Mouse (Mus musculus) left cerebral cortex, adult 8-10 months (tissue): Measurements from ENCODE around the gene Nomo1. TPM values are rescaled to one million over a fixed set of nuclear protein-coding genes. Genes with fewer than 3 reads are reported as not detected.

ENCODE experiments used
- DNase-seq, 2 experiments: peaks; one replicate each; pipeline ENCODE4 v3.0.0; 2022; ENCODE audit warnings: low spot score in 2 of 2
- total RNA-seq, 4 experiments: library from RNA; stranded (reverse); gene quantifications; 2 replicates each; pipeline ENCODE4 v1.2.4; 2022

Nomo1 gene
- total RNA-seq, 4 experiments from 2014 or later = 100 to 108 (median 103) TPM

DNA sequence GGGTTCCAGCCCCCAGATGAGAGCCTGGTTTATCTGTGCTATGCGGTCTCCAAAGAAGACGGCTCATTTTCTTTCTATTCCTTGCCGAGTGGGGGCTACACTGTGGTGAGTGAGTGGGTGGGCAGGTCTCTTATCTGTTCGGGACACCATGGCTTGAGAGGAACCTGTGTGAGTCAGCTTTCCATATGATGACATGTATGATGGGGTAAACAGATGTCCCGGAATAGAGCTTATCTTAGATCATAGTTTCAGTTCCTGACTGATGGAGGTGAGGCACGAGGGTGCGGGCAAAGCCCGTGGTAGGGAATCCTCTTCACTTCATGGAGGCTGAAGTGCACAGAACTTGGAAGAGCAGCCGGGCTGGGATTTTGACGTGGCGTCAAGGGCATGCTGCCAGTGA lies 12.4 kb downstream of the Nomo1 start:
- no peak for DNase-seq

DNA sequence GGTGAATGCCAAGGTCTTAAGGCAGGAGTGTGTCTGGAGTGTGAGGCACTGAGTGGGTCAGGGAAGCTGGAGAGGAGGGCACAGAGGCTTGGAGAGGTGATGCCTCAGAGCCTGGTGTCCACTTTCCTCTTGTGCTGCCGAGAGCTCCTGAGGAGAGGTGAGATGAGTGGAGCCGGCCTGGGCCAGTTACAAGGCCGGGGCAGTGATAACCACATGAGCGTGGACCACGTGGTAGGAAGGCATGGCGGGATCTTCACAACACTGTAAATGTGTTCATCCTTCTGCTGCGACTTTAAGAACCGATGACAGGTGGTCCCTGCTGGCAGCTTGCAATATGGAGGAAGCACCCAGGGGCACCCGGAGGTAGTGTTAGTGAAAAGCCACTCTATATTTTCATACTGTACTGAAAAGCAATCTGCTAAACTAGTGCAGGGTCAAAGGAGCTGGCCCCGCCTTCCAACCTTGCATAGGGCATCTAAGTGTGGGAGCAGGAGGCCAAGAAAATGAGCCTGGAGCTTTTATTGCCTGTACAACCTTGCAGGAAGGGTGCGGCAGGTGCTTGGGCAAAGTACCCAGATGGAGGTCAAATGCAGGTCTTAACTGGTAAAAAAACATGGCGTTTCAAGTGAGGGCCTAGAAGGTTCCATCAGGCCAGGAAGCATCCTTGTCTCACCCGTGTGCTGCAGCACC lies 14.5 kb downstream of the Nomo1 start:
- DNase-seq = no peak

DNA sequence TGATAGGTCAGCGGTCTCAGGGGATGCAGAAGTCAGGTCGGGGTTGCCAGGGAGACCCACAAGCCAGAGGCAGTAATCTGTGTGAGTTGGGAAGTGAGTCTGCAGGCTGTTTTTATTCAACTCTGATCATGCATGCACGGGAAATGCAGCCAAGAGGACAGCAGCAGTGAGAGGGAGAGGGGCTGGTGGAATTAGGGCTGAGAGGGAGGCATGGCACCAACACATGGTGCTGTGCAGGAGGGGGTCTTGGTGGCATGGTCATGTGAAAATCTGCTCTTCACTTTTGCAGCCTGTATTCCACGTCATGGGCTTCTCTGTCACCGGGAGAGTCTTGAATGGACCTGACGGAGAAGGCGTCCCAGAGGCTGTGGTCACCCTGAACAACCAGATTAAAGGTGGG lies 16.5 kb downstream of the Nomo1 start:
- no peak for DNase-seq

DNA sequence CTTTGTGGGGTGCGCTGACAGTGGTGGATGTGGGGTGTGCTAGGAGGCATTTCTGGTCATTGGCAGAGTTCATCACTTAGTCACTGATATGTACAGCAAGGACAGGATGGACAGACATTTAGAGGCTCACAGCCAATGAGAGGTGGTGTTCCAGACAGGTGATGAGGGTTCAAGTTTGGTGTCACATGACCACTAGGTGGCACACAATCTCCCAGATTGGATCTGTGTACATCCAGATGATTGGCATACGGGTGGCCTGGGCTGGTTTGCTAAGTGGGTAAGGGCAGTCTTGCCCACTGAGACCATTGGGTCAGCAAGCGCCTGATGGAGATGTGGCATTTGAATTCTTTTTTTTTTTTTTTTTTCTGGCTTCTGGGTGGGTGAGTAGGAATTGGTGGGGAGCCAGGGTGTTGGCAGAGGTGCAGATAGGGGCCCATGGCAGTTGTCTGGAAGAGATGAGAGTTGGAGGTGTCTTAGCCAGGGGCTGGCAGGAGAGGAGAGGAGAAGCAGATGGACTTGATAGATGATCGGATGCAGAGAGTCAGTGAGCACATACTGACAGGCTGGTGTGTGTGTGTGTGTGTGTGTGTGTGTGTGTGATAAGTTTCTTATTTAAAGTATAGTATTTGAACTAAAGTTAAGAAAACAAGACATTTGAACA lies 18.8 kb downstream of the Nomo1 start:
- no peak for DNase-seq

- no peak for DNase-seq
Measured at GRCm38 (mm10) chr7:46053566-46053965, 20.1 kb downstream of the Nomo1 start.

GRCm38 (mm10) chr7:46058882-46059281 lies 25.4 kb downstream of the Nomo1 start:
- no peak for DNase-seq

- DNase-seq = no peak
Measured at GRCm38 (mm10) chr7:46060688-46061087, 27.2 kb downstream of the Nomo1 start.

DNA sequence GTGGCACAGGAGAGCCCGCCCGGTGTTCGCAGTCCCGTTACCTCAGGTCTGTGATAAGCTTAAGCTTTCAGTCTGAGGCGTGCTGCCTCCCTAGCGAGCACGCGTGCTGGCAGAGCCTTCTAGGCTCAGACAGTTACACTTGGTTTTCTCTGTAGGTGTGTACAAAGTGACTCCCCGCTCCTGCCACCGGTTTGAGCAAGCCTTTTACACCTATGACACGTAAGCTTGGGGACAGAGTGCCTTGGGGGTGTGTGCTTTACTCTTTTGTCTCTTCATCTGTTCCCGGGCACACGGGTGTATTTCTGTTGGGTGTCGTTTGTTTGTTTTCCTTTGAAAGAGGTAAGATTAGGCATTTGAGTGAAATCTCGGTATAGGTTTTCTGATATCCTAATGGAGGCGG lies 28.1 kb downstream of the Nomo1 start:
- DNase-seq = no peak

- no peak for DNase-seq
Measured at GRCm38 (mm10) chr7:46063296-46063695, 29.8 kb downstream of the Nomo1 start.

GRCm38 (mm10) chr7:46068831-46069230 lies 35.3 kb downstream of the Nomo1 start:
- DNase-seq = no peak

DNA sequence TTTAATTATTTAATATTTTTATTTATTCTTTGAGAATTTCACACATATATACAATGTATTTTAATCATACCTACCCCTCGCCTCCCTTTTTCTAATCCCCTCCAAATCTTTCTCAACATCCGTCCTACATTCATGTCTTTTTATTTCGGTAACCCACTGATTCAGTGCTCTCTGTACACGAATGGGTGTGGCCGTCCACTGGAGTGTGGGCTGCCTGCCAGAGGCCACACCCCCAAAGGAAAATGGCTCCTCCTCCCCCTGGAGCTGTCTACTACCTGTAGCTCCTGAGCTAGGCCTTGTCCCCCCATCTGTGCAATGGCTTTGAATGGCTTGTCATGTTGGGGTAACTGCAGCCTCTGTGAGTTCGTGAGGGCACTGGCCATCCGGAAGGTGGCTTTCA lies 43.3 kb downstream of the Nomo1 start:
- DNase-seq = no peak

DNA sequence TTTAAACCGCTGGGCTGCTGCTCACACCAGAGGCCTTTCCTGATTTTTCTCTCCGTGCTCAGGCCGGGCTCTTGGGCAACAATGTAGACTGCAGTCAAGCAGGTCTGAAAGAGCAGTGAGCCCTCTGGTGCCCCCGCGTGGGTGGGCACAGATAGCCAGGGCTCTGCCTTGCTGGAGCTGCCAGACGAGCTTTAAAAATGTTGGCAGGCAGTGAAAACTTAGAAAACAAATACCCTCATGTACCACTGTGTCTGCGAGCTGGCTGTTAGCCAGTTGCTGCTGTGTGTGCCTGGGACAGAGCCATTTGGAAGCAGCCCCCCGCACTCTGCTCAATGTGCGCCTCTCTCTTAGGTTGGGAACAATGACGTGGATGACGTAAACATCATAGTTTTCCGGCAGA lies 44.2 kb downstream of the Nomo1 start:
- DNase-seq = no peak

- DNase-seq = no peak
Measured at GRCm38 (mm10) chr7:46084024-46084423, 50.5 kb downstream of the Nomo1 start.

DNA sequence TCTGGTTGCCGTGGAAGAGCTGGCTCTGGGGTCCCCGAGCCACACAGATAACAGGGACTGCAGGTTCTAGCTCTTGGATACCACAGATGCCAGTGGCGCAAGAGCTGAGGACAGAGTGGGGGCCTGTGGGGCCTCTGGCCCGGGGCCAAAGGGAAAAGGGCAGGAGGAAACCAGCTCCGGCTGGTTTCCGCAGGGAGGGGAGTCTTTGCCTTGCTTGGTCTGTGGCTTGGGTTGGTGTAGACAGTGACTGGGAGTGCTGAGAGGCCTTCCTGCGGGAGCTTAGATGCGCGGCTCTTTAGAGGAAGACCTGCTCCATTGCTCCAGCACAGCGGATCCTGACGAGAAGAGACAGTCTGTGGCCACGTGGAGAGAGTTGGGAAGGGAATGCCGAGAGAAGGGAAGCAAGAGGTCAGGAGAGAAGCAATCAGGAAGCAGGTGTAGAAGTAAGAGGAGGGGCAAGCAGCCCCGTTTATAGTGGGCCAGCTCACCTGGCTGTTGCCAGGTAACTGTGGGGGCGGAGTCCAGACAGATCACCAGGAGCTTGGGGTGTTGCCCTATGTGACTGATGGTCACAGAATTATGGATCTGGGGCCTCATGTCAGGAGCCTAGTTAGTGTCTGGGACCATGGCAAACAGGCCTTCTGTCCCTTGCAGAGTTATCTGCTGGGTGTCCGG lies 51.5 kb downstream of the Nomo1 start:
- no peak for DNase-seq

DNA sequence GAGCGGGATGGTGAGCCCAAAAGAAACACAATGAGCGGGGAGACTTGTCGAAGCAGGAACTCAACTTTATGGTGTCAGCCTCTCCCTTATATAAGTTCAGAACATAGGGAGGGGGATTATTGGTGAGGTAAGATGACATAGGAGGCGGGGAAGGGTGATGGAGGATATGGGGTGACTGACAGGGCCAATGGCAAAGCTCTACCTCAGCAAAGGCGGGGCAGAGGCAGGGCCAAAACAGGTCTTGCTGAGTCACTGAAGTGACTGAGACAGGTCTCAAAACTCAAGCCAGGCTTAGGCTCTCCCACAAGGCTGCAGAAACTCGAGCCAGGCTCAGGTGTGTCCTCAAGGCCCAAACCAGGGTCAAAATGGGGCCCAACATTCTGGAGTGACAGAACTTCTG lies 52.9 kb downstream of the Nomo1 start:
- DNase-seq = no peak

DNA sequence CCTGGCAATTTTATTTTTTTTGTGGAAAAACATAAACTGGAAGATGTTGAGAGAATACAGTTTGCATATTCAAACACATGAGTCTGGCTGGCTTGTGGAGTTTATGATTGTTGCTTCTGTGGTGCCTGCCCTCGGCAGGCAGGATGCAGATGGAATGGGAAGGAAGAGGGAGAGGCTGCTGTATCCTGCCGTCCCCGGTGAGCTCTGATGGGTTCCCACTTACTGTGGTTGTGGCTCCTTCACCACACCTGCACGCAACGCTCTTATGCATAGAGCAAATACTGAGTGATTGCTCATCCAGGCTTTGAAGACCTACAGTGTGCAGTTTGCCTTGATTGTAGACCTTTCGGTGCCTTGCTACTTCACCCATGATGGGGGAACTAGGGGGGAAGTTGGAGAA lies 54.7 kb downstream of the Nomo1 start:
- no peak for DNase-seq

- no peak for DNase-seq
Measured at GRCm38 (mm10) chr7:46092803-46093202, 59.3 kb downstream of the Nomo1 start.

- DNase-seq = peak in 1 of 2 experiments; percentile 40
Measured at GRCm38 (mm10) chr7:46096136-46096535, 62.6 kb downstream of the Nomo1 start.

GRCm38 (mm10) chr7:46097319-46097783 lies 63.9 kb downstream of the Nomo1 start:
- no peak for DNase-seq

DNA sequence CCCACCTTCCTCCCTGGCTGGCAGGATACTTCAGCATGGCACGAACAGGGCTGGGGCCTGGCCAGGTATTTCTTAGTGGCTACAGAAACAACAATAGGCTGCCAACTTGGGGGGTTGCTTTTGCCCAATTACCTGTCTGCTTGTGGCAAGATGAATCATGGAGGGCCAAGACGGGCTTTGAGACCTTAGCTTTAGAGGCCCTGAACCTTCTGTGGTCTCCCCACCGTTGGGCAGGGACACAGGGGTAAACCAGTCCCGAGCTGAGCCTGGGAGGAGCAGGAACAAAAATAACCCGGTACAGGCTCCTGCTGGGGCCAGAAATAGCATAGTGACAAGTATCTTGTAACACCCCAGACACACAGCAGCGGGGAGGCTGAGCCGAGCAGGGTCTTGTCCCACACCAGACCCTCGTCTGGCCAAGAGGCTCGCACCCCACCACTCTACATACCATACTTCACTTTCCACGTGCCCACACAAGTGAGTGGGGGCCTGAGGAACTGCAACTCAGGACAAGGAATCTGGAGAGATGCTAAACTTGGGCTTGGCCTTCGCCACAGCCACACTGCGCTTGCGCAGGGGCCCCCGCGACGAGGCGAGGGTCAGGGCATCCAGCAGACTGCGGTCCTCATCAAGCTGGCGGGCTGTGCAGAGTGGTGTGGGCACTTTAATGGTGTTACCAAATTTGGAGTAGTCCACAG lies 64.9 kb downstream of the Nomo1 start:
- peak in 1 of 2 experiments; percentile 50 for DNase-seq

GRCm38 (mm10) chr7:46098919-46099286 lies 65.4 kb downstream of the Nomo1 start:
- DNase-seq = no peak

- no peak for DNase-seq
Measured at GRCm38 (mm10) chr7:46099682-46100081, 66.2 kb downstream of the Nomo1 start.
